Mouse (Mus musculus) lung, adult 2 months (tissue): Measurements from ENCODE around the gene Gm42688.

Experiments
- CTCF ChIP-seq: fragments of 200-500 bp; IDR thresholded peaks from 2 replicates; pipeline ENCODE4 v1.5.1; 2011; ENCODE audit warnings: mild to moderate bottlenecking, low read length, control low read depth; ENCODE audit not compliant: insufficient read depth
- POLR2A ChIP-seq: fragments of 200-500 bp; IDR thresholded peaks from 2 replicates; pipeline ENCODE4 v1.6.1; 2011; ENCODE audit warnings: low read depth, mild to moderate bottlenecking, control low read depth, low read length, borderline replicate concordance; ENCODE audit errors: extremely low read depth

- TF ChIP-seq POLR2A, result no peak
- no peak for TF ChIP-seq CTCF
These were observed 3.0 kb upstream of the Gm42688 start for GRCm38 (mm10) chr6:83098411-83098810.
